Mouse (Mus musculus) intestine, postnatal 0 days (tissue): ENCODE data around the gene Hoxa11. TPM values are rescaled to one million over a fixed set of nuclear protein-coding genes. Genes with fewer than 3 reads are reported as not detected.
A peak's percentile ranks its signal among the peaks of the same experiment; 100 is the strongest.

ENCODE experiments used
- ATAC-seq: fragments of 200-750 bp; cut with Nextera tagmentation; 2 replicates; pipeline ENCODE4 v1.8.0; 2017; ENCODE audit warnings: mild to moderate bottlenecking, moderate TSS enrichment, moderate library complexity
- H3K27ac ChIP-seq: fragments of 300-500 bp; sonication (generic); 2 replicates; pipeline ENCODE4 v1.5.1; 2014; ENCODE audit warnings: mild to moderate bottlenecking, low read depth, low read length, moderate library complexity
- H3K27me3 ChIP-seq: fragments of 300-500 bp; sonication (generic); replicated peaks from 2 replicates; pipeline ENCODE4 v1.6.1; 2014; ENCODE audit warnings: low read length, mixed read lengths; ENCODE audit not compliant: control insufficient read depth, insufficient read depth
- H3K36me3 ChIP-seq: fragments of 300-500 bp; sonication (generic); 2 replicates; pipeline ENCODE4 v1.6.1; 2014; ENCODE audit warnings: mild to moderate bottlenecking, moderate library complexity; ENCODE audit not compliant: control insufficient read depth, insufficient read depth
- H3K4me1 ChIP-seq: fragments of 300-500 bp; sonication (generic); replicated peaks from 2 replicates; pipeline ENCODE4 v1.6.1; 2014; ENCODE audit warnings: antibody characterized with exemption, low read length, mixed read lengths; ENCODE audit not compliant: control insufficient read depth, insufficient read depth
- H3K4me2 ChIP-seq: fragments of 300-500 bp; sonication (generic); replicated peaks from 2 replicates; pipeline ENCODE4 v1.6.1; 2014; ENCODE audit warnings: low read depth, mild to moderate bottlenecking, moderate library complexity
- H3K4me3 ChIP-seq: fragments of 300-500 bp; sonication (generic); 2 replicates; pipeline ENCODE4 v1.5.1; 2014; ENCODE audit warnings: low read depth, low read length
- H3K9ac ChIP-seq: fragments of 300-500 bp; sonication (generic); 2 replicates; pipeline ENCODE4 v1.6.1; 2014; ENCODE audit warnings: mild to moderate bottlenecking, low read depth, low read length
- H3K9me3 ChIP-seq: fragments of 300-500 bp; sonication (generic); 2 replicates; pipeline ENCODE4 v1.6.1; 2016; ENCODE audit warnings: mixed run types; ENCODE audit not compliant: control insufficient read depth
- CTCF ChIP-seq: sonication (generic); IDR thresholded peaks from 2 replicates; pipeline ENCODE4 v1.5.1; 2016; ENCODE audit warnings: low read depth, mild to moderate bottlenecking, control low read depth, antibody characterized with exemption, moderate library complexity
- WGBS: fragments of 180-500 bp; shearing (Covaris S2); extraction: QIAGEN DNeasy Blood & Tissue Kit; methylation state at CpG from one replicate; pipeline ENCODE4 v1.1.7; 2014; 5-methylcytosine and 5-hydroxymethylcytosine counted together
- polyA plus RNA-seq: library from polyadenylated mRNA; unstranded; fragments of >200 nt; fragmentation: Nextera tagmentation; extraction: Ambion mirVana; gene quantifications from 2 replicates; pipeline ENCODE4 v1.2.1, GENCODE M21; 2015

The Hoxa11 gene
- polyA plus RNA-seq: 1.1 TPM in 1 of 2 replicates, not detected in the other

GRCm38 (mm10) chr6:52245757-52246142 lies at the start of gene Hoxa11:
Hoxa11 (minus strand) TSS chr6:52245810.
- Histone ChIP-seq H3K9ac (peak within 1 kb of the TSS; percentile 13; the same call in 1 of the 2 replicates), H3K27ac (no peak within 1 kb of the TSS), H3K27me3 (peaks cover 98% of the 10 kb centered on the region), H3K4me2 (peak within 1 kb of the TSS; percentile 40), H3K36me3 (no peaks in the 10 kb centered on the region; the same call in 1 of the 2 replicates), H3K4me3 (peak within 1 kb of the TSS; percentile 30), H3K9me3 (no peaks in the 10 kb centered on the region), H3K4me1 (no peaks in the 10 kb centered on the region)
- WGBS: under 1% methylated on average over 20 of the region's 20 CpGs
- TF ChIP-seq CTCF: no peak
- no peak for ATAC-seq

GRCm38 (mm10) chr6:52294616-52295015 lies 49.0 kb upstream of the Hoxa11 start:
- H3K4me3 ChIP-seq: no peak overlapping the region
- ATAC-seq: no peak
- no peak overlapping the region for H3K9ac ChIP-seq
- H3K27me3 ChIP-seq: peaks cover 47% of the 10 kb centered on the region
- WGBS: 64% methylated on average over 6 of the region's 6 CpGs
- no peak overlapping the region for H3K27ac ChIP-seq
- no peaks in the 10 kb centered on the region for H3K4me1 ChIP-seq
- no peaks in the 10 kb centered on the region for H3K9me3 ChIP-seq
- H3K36me3 ChIP-seq: no peaks in the 10 kb centered on the region
- H3K4me2 ChIP-seq: no peak overlapping the region
- TF ChIP-seq CTCF: no peak

GRCm38 (mm10) chr6:52292328-52292727 lies 46.7 kb upstream of the Hoxa11 start:
- Histone ChIP-seq H3K4me3 (no peak overlapping the region), H3K27me3 (peaks cover 50% of the 10 kb centered on the region), H3K4me2 (no peak overlapping the region), H3K36me3 (no peaks in the 10 kb centered on the region), H3K4me1 (no peaks in the 10 kb centered on the region), H3K9me3 (no peaks in the 10 kb centered on the region), H3K9ac (no peak overlapping the region), H3K27ac (no peak overlapping the region)
- TF ChIP-seq CTCF: no peak
- WGBS: 74% methylated on average over 7 of the region's 7 CpGs
- no peak for ATAC-seq

GRCm38 (mm10) chr6:52291021-52291860 lies 45.6 kb upstream of the Hoxa11 start:
- Histone ChIP-seq H3K4me2 (peak overlapping the region; percentile 54), H3K36me3 (no peaks in the 10 kb centered on the region), H3K4me3 (peak overlapping the region; percentile 24), H3K27ac (no peak overlapping the region), H3K9ac (no peak overlapping the region), H3K4me1 (no peaks in the 10 kb centered on the region), H3K27me3 (peaks cover 43% of the 10 kb centered on the region), H3K9me3 (no peaks in the 10 kb centered on the region)
- WGBS: 5% methylated on average over 45 of the region's 45 CpGs
- ATAC-seq: no peak
- TF ChIP-seq CTCF: no peak

GRCm38 (mm10) chr6:52290186-52290585 lies 44.6 kb upstream of the Hoxa11 start:
- no peak overlapping the region for H3K9ac ChIP-seq
- H3K4me1 ChIP-seq: no peaks in the 10 kb centered on the region
- no peak for ATAC-seq
- H3K4me3 ChIP-seq: no peak overlapping the region
- no peak for TF ChIP-seq CTCF
- H3K4me2 ChIP-seq: no peak overlapping the region
- no peaks in the 10 kb centered on the region for H3K36me3 ChIP-seq
- WGBS: 20% methylated on average over 12 of the region's 12 CpGs
- H3K27ac ChIP-seq: no peak overlapping the region
- H3K27me3 ChIP-seq: peaks cover 45% of the 10 kb centered on the region
- no peaks in the 10 kb centered on the region for H3K9me3 ChIP-seq

GRCm38 (mm10) chr6:52283896-52284295 lies 38.3 kb upstream of the Hoxa11 start:
- Histone ChIP-seq H3K4me3 (no peak overlapping the region), H3K4me2 (no peak overlapping the region), H3K36me3 (no peaks in the 10 kb centered on the region), H3K27me3 (peaks cover 20% of the 10 kb centered on the region), H3K9me3 (no peaks in the 10 kb centered on the region), H3K9ac (no peak overlapping the region), H3K4me1 (no peaks in the 10 kb centered on the region), H3K27ac (no peak overlapping the region)
- TF ChIP-seq CTCF: no peak
- ATAC-seq: no peak
- WGBS: 93% methylated on average over 5 of the region's 5 CpGs
